Mouse (Mus musculus) kidney, postnatal 25 days (tissue): ENCODE data around the gene Mmp14.

ENCODE experiments used
- DNase-seq, 2 experiments: peaks; one replicate each; pipeline ENCODE4 v3.0.0; 2021; ENCODE audit warnings: mixed read lengths in 2 of 2

The Mmp14 gene

DNA sequence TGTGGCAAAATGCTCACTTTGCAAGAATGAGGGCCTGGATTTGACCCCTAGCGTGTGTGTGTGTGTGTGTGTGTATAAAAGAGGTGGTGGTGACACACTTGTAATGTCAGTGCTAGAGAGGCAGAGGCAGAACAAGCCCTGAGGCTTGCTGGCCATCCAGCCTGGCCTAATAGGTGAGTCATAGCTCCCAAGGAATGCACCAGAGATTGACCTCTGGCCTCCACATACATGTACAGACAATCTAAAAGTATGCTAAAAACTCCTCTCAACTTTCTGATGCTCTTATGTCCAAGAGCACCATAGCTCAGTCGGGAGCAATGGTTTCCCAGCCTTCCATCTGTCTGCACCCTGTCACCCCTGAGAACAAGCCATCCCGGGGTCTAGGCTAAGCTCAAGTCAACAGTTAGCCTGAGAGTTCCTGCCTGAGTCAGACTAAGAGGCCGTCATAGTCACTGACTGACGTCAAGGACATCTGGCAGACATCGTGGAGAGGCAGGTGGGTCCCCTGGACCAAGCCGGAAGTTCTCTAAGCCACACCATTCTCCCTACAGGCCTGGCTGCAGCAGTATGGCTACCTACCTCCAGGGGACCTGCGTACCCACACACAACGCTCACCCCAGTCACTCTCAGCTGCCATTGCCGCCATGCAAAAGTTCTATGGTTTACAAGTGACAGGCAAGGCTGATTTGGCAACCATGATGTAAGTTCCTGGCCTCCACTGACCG is 3.9 kb downstream of the Mmp14 start:
- no peak for DNase-seq

DNA sequence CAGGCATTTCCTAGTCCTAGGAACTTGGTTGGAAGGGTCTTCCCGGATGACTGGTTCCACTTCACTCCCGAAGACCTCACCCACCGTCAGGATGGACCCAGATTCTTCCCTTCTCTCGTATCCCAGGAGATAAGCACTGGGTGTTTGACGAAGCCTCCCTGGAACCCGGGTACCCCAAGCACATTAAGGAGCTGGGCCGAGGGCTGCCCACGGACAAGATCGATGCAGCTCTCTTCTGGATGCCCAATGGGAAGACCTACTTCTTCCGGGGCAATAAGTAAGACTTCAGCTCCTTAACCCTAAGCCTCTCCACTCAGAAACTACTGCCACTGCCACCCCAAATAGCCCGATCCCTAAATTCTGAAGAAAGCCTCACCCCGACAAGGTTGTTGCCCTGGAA is 7.7 kb downstream of the Mmp14 start:
- DNase-seq = no peak

DNA sequence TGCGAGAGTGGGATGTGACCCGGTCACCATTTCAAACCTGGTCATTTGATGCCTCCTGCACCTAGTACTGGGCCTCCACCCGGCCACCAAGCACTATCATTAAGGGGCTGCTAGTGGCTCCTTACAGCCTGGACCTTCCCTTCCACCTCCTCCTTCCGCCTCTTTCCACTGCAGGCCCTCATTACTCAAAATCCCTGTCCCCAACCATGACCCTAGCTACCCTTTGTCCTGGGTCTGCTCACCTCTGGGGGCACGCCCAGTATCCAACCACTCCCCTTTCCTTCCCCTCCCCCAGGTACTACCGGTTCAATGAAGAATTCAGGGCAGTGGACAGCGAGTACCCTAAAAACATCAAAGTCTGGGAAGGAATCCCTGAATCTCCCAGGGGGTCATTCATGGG is 8.2 kb downstream of the Mmp14 start:
- DNase-seq = no peak

DNA sequence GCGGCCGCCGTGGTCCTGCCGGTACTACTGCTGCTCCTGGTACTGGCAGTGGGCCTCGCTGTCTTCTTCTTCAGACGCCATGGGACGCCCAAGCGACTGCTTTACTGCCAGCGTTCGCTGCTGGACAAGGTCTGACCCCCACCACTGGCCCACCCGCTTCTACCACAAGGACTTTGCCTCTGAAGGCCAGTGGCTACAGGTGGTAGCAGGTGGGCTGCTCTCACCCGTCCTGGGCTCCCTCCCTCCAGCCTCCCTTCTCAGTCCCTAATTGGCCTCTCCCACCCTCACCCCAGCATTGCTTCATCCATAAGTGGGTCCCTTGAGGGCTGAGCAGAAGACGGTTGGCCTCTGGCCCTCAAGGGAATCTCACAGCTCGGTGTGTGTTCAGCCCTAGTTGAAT is 9.1 kb downstream of the Mmp14 start:
- DNase-seq = no peak

DNA sequence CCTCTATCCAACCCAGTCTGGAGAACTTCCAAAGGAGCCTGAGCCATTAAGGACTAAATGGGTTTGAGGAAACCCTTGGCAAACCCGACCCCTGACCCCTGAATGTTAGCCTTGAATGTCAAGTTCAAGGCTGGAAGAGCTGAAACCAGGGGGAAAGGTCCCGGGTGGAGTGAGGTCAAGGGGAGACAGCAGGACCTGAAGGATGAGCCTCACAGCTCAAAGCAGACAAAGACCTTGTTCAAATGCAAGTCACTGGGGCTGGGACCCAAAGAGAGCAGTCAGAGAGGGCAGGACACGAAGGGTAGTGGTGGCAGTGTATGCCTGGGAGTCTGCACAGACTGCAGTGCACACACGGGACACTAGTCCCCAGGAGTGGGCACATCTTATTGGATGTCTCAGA is 10.0 kb downstream of the Mmp14 start:
- no peak for DNase-seq

DNA sequence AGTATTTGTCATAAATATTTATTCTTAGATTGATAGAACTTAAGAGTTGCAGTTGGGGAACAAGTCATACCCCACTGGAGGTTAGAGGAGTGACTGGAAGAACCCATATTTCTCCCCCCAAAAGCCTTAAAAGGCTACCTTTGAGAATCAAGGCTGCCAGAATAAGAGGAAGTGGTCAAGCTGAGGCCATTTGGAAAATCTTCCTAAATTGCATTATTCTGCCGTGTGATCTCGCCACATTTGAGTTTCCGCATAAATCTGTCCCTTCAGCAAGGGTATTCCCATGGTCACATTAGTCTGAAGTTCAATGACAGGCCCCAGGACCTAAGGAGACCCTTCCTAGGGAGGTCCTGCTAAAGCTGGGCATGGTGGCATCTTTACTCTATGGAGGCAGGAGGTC is 11.1 kb downstream of the Mmp14 start:
- no peak for DNase-seq

DNA sequence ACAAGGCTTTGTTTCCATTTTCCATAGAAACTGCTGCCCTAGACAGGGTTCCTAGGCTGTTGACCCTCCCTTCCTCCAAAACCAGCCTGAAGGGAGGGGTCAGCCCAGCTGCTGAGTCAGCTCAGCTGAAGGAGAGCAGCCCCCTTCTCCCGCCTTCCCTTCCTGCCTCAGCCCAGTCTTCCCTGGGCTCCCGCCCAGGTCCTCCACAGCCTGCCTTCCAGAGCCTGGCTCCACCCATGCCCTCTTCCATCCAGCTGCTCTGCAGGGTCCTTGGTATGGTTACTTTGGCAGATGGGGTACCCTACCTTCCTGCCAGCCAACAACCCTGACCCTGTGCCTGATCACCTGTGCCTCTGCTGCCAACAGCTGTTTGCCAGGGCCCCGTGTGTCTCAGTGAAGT is 11.8 kb downstream of the Mmp14 start:
- DNase-seq = no peak

DNA sequence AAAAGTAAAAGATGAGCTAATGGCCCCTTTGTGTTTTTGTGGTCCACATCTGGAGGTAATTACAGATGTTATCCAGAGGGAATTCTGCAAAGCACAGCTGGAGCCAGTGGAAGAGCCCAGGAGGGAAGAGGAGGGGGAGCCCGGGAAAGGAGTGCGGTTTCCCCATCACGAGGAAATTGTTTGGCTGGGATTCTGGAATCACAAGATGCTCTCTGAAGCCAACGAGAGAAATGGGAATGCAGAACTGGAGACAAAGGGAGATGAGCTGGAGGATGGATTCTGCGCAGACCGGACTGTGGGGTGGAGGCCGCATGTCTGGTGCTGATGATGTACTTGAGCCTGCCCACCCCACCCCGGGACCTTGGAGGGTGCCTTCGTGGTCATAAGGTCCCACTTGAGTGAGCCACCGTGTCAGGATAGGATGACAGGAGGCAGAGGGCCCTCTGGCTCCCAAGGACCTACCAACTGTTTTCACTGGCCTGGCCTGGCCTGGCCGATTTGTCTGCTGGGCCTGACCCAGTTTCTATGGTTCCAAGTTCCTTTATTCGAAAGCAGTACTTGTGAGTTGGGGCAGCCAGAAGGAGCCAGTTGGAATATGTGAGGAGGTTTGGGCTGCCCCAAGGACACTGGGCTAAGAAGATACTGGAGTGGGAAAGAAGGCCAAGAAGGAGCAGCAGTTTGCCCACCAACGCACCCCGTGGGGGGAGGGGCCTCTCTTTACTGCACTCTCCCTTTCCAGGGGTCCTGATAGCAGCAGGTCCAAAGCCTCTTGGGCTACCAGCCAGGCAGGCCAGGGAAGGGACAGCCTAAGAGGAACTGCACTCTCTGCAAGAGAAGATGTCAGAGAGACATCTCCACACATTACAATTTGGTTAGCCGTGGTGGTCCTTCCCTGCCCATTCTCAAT is 12.6 kb downstream of the Mmp14 start:
- peak in 1 of 2 experiments; percentile 36 for DNase-seq

DNA sequence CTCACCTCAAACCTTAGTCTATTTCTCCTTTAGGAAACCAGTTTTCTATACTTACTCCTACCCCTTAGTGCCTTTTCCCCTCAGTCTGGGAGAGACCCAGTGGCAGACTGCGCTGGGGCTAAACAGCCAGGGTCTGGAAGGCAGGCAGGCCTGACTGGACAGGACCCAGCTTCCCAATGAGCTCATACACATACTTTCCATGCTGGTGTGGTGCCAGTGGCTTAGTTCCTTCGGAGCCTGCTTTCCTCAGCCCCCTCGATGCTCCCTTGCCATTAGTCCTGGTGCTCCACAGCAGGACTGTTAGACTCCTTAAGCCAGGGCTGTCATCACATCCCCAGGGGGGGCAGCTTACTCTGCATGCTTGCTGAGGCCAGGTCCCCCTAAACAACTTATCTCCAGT is 14.1 kb downstream of the Mmp14 start:
- no peak for DNase-seq

DNA sequence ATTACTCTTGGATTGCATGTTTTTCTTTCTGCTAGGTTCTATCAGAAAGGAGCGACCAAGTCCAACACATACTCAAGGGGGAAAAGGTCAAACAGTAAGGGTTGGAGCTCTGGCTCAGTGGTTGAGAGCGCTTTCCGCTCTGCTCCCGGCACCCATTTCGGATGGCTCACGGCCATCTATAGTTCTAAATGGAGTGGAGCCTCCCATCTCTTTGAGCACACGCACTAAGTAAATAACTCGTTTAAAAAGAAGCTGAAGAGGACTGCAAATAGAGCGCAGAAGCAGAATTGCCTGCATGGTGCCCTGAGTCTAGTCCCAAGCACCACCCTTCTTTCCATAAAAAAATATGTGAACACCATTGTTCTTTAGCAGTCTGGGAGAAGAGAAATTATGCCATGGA is 22.2 kb downstream of the Mmp14 start:
- no peak for DNase-seq

DNA sequence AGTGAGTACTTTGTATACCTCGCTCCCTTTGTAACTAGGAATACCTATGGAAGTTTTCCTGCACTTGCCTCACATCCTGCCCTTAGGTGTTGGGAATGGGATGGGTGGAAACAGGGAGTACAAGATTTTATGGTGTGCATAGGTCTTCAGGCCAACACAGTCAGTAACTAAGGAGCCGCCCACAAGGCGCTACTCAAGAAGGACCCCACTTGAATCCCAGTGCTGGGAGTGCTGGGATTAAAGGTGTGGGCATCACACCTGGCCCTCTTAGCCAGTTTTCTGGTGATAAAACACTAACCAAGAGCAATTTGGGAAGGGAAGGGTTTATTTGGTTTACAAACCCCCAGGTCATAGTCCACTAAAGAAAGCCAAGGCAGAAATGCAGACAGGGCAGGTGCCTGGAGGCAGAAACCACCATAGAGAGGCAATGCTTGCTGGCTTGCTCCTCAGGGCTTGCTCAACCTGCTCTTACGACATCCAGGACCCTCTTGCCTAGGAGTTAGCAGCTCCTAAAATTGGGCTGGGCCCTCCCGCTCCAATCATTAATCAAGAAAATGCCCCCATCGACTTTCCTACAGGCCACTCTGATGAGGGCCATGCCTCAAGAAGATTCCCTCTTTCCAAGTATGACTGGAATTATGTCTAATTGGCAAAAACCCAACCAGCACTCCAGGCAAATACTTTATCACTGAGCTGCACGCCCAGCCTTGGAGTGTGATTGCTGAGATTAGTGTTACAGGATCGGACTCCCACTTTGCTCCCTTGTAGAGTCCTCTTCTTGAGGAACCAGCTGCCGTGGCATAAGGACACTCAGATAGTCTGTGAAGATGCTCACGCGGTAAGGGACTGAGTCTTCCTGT is 23.5 kb downstream of the Mmp14 start:
- no peak for DNase-seq

DNA sequence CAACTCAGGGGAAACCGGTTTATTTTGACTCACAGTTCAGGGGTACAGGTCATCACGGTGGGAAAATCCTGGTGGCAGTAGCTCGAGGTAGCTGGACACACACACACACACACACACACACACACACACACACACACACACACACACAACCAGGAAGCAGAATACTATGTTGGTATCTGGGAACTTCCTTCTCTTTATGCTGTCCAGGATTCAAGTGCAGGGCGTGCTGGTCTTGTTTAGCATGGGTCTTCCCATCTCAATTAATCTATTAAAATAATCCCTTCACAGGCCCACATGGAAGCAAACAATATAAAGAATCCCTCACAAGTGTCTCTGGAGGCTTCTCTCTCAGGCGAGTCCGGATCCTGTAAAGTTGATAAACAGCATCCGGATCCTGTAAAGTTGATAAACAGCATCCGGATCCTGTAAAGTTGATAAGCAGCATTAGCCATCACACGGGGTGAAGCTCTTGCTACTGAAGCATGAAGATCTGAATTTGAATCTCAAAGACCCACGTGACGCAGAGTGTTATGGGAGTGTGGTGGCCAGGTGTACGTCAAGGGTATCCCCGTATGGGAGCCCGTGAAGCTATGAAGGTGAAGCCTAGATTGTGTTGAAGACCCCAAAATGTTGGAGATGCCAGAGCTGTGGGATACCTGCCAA is 26.6 kb downstream of the Mmp14 start:
- no peak for DNase-seq

DNA sequence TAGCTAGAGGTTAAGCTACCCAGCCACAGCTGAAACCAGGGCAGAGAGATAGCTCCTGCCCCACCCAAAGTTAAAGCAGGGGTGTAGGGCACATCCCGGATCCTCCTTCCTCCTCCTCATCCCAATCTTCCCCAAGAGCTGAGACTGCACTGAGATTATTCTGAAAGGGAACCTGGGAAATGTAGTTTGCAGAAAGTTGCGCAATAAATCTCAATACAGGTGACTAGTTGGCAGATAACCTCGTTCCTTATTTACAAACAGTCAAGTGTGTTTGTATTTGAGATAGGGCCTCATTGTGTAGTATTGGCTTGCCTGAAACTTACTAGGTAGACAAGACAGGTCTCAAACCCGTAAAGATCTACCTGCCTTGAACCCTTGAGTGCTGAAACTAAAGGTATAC is 30.7 kb downstream of the Mmp14 start:
- no peak for DNase-seq

DNA sequence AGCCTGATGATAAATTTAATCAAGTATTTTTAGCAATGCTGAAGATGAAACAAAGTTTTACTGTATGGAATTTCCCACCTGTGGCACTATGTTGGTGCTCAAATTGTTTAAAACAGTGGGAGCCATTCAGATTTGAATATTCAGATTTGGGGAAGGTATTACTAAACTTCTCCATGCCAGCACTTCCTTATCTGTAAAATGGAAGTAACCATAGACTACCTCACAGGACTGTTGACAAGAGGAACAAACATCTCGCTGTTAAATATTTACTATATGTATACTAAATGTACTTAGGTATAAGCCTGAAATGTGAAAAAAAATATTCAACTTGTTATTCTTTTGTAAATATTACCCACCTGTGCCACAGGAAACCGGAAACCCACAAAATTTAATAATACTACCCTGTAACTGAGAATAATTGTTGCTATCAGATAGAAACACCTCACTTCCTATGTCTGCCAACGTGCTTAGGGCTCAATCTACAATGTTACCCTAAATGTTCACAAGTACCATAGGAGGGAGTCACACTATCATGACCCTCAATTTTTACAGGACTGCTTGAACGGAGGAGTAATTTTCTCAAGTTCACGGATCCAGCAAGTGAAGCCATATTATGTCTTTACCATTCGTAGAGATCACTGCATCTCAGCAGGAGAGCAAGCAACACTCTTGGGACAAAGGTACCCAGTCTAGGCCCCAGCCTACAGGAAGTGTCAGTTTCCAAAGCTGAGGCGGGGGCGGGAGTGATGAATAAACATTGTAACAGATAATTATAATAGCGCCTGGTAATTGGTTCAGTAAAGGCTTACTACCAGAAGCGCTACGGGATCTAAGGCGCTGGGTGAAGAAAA is 31.9 kb downstream of the Mmp14 start:
- DNase-seq = no peak

DNA sequence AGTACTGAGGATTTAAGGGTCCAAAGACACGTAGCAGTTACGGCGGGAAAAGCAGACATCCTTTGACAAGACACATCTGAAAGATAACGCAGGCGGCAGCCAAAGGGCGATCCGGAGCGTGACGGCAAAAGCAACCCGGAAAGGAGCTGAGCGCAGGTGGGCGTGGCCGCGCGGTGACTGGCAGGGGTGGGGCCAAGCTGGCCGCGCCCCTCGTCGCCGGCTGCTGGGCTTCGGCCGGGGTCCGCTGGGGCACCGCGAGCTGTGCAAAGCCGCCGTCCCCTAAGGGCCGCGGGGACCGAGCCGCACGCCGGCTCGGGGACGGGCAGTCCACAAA is 32.5 kb downstream of the Mmp14 start, which contains the start of gene Lrp10:
Gene Lrp10, plus strand, starts transcription at position 179 of the 334 bp plus-strand sequence.
- peak; percentile 92 to 94 for DNase-seq

DNA sequence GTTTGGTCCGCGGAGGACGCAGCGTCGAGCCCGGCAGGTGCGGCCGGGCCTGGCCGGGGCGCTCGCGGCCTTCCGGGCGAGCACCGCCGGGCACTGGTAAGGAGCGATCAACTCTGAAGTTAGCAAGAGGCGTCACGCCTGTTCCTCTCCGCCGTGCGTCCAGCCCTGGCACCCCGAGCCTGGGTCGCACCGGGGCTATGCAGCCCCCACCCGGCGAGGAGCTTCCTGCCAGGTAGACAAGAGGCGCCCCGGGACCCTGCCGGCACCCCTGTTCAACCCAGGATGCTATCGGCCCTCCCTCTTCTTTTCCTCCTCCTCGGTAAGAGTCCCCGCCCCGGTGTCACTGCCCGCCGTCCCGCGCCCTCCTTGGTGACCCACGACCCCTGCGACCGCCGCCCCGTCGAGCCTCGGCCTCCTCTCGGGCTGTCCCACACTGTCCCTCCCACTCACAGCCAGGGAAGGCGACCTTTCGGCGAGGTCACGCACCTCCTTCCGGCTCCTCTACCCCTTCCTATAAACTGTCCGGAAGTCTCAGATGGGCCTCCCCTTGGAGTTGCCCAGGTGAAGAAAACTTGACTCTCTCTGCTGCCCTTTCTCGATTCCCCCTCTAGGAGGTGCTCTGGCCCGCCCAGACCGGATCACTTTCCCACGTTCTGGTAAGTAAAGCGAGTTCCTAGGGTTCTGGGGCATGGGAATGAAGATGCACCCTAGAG is 33.0 kb downstream of the Mmp14 start:
- DNase-seq = peak; percentile 77 to 92

DNA sequence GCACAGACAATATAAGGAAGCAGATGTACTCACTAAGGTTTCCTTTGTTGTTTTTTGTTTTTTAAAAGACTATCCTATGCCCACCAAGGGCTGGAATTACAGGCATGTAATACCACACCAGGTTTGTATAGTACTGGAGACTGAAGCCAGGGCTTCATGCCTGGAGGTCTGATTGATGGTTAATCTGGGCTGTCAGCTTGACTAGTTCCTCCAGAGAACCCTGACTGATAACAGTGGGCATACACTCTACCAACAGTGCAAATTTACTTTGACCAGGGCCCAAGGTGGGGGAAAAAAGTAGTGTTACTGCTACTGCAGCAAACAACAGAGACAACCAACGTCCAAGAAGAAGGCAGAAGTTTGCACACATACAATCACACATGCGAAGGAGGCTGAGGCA is 40.1 kb downstream of the Mmp14 start:
- no peak for DNase-seq

DNA sequence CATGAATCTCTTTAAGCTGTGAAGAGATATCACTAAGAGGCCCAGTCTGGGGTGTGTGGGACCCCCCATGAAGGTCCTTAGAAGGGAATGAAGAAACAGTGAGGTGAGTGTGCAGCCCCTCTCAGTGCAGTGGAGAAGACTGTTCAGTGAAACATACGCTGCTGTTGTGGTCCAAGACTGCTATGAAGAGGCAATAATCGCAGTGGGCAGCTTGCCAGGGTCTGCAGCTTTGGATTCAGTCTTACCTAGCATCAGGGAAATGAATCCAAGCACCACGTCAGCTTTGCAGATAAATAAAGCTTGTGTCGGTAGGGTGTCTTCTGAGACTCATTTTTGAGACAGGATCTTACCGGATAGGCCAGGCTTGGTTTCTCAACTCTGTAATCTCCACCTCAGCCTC is 41.3 kb downstream of the Mmp14 start:
- peak in 1 of 2 experiments; percentile 22 for DNase-seq

DNA sequence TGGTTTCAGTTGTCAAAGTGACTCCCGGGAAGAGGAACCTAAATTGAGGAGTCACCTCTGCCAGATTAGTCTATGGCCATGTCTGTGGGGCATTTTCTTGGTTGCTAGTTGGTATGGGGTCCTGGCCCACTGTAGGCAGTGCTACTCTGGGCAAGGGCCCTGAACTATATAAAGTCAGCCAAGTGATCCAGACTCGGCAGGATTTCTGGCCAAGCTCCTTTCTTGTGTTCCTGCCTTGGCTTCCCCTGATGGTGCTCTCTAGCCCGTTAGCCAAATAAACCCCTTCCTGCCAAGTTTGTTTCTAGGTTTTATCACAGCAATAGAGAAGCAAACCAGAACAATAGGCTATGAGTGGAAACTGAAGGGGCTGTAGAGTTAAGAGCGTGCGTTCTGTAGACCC is 43.3 kb downstream of the Mmp14 start:
- no peak for DNase-seq

DNA sequence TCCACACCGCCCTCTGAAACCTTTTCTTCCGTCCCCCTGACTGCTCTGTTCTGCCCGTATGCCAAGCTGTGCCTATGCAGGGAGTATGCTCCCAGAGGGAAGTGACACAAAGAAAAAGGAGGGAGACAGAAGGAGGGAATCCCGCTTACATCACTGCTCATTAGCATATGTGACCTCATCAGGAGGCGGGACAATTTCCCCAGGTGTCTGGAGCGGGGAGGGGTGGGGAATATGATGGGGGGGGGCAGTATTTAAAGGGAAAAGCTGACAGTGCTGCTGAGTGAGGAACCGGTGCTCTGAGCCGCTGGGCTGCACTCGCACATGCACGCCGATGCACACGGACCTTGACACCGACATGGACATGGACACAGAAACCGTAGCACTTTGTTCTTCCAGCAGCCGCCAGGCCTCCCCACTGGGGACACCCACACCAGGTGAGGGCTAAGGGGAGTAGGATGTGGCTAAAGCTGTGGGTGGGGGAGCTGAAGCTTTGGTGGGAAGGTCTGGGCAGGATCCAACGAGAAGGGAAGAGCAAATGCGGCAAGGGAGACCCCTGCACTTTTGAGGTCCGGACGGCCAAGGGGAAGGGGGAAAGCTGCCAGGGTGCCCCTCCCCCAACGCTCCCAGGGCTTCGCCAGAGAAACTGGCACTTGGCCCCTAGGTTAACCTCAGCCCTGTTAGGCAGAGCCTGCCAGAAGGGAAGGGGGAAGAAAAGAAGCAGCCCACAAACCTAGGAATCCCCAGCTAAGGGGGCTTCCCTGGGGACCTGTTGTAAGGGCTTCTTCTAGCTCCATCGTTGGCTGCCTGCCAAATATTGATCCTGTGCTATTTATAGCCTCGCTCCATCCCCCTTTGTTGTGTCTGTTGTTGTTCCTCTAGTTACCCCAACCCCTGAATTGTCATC is 44.8 kb downstream of the Mmp14 start, which contains the start of gene Rem2:
Gene Rem2, plus strand, starts transcription at position 160 of the 904 bp plus-strand sequence.
- DNase-seq = peak; percentile 69 to 76
